Mouse (Mus musculus) bone marrow macrophage, adult 2 months (primary cell): ENCODE measurements around the gene Ccdc188.

Experiments used
- CTCF ChIP-seq: IDR thresholded peaks from 2 replicates; pipeline ENCODE4 v1.5.1; 2012; ENCODE audit warnings: low read depth, mild to moderate bottlenecking, low read length, moderate library complexity
- POLR2A ChIP-seq: IDR thresholded peaks from 2 replicates; pipeline ENCODE4 v1.6.1; 2012; ENCODE audit warnings: mild to moderate bottlenecking, low read depth, low read length, borderline replicate concordance

DNA sequence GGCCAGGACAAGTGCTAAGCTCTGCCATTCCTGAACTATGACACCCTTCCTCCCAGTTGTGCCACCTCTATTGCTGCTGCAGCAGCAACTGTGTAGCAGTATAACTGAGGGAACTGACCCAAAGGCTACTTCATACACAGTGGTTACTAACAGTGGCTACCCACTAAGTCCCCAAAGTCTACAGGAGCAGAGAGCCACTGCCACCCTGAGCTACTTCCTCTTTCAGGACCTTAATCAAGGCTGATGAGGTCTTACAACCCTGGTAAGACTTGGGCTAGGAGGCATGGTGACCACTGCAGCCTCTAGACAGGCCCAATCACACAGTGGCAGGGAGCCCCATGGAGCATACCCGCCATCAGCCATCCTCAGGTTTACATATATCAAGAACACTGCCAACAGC lies 15.6 kb upstream of the Ccdc188 start:
- TF ChIP-seq CTCF: no peak
- no peak for TF ChIP-seq POLR2A
